In genomic region chr11:52826591-52826990, GRCm38 (mm10) we compare ENCODE assay signal across 28 mouse cellular contexts.
"Had no signal": no experiment of that assay in that cellular context is flagged by ENCODE, and none has a peak within 500 bp of the region (broad histone marks: within the 10 kb centered on the region; RNA-seq: fewer than 3 reads in every experiment).

No protein-coding gene starts in this region.

- H3K36me3 ChIP-seq: embryonic facial prominence, embryonic 10.5 days; embryonic facial prominence, embryonic 12.5 days; embryonic facial prominence, embryonic 13.5 days; embryonic facial prominence, embryonic 15.5 days; forebrain, embryonic 10.5 days; forebrain, embryonic 12.5 days; forebrain, embryonic 15.5 days had no signal

- H3K27me3 ChIP-seq: embryonic facial prominence, embryonic 12.5 days; embryonic facial prominence, embryonic 13.5 days; embryonic facial prominence, embryonic 15.5 days; forebrain, embryonic 13.5 days; forebrain, embryonic 15.5 days had no signal

- H3K4me3 ChIP-seq: embryonic facial prominence, embryonic 10.5 days; embryonic facial prominence, embryonic 12.5 days; embryonic facial prominence, embryonic 13.5 days; embryonic facial prominence, embryonic 15.5 days; erythroblast, embryonic 14.5 days; forebrain, embryonic 10.5 days; forebrain, embryonic 12.5 days; forebrain, embryonic 13.5 days; forebrain, embryonic 15.5 days; gastrocnemius, adult 2 months; heart, adult 2 months had no signal

- ATAC-seq: forebrain, embryonic 13.5 days; forebrain, embryonic 14.5 days; forebrain, embryonic 15.5 days; forebrain, embryonic 16.5 days; forebrain, postnatal 0 days had no signal

- H3K4me1 ChIP-seq: embryonic facial prominence, embryonic 10.5 days; embryonic facial prominence, embryonic 12.5 days; embryonic facial prominence, embryonic 13.5 days; embryonic facial prominence, embryonic 15.5 days; forebrain, embryonic 10.5 days; forebrain, embryonic 12.5 days; forebrain, embryonic 13.5 days; forebrain, embryonic 15.5 days had no signal

- DNase-seq: cerebellum, adult 2 months; cerebellum, adult 8-10 months; cerebellum, adult 9-10 months; cerebellum, adult 9-11 months; cerebellum, postnatal 10 days; cerebellum, postnatal 14 days; cerebellum, postnatal 25 days; cerebellum, postnatal 36 days; embryo, embryonic 11 days; forebrain, postnatal 0 days; gastrocnemius, adult 2 months; gastrocnemius, postnatal 10 days; gastrocnemius, postnatal 14 days; gastrocnemius, postnatal 25 days; gastrocnemius, postnatal 36 days; heart, adult 18-20 months; heart, adult 2 months had no signal

- H3K27ac ChIP-seq: embryonic facial prominence, embryonic 10.5 days; embryonic facial prominence, embryonic 12.5 days; embryonic facial prominence, embryonic 13.5 days; embryonic facial prominence, embryonic 15.5 days; forebrain, embryonic 10.5 days; forebrain, embryonic 12.5 days; forebrain, embryonic 13.5 days; forebrain, embryonic 15.5 days; gastrocnemius, adult 2 months; heart, adult 2 months had no signal

- H3K4me2 ChIP-seq: embryonic facial prominence, embryonic 12.5 days; embryonic facial prominence, embryonic 13.5 days; embryonic facial prominence, embryonic 15.5 days; forebrain, embryonic 12.5 days; forebrain, embryonic 13.5 days; forebrain, embryonic 15.5 days had no signal

- H3K9me3 ChIP-seq: embryonic facial prominence, embryonic 10.5 days; embryonic facial prominence, embryonic 12.5 days; embryonic facial prominence, embryonic 13.5 days; embryonic facial prominence, embryonic 15.5 days; forebrain, embryonic 10.5 days; forebrain, embryonic 12.5 days; forebrain, embryonic 13.5 days; forebrain, embryonic 15.5 days had no signal

- H3K9ac ChIP-seq: embryonic facial prominence, embryonic 12.5 days; embryonic facial prominence, embryonic 13.5 days; embryonic facial prominence, embryonic 15.5 days; forebrain, embryonic 12.5 days; forebrain, embryonic 13.5 days; forebrain, embryonic 15.5 days; forebrain, postnatal 0 days had no signal
